Mouse (Mus musculus) embryonic facial prominence, embryonic 11.5 days (tissue): Measurements from ENCODE around the gene Pcnp. TPM values are rescaled to one million over a fixed set of nuclear protein-coding genes. Genes with fewer than 3 reads are reported as not detected.
A peak's percentile ranks its signal among the peaks of the same experiment; 100 is the strongest.

Experiments used
- ATAC-seq: fragments of 200-750 bp; cut with Nextera tagmentation; replicated peaks from 2 replicates; pipeline ENCODE4 v1.8.0; 2017; ENCODE audit warnings: low read depth; ENCODE audit not compliant: insufficient number of reproducible peaks, low FRiP score, low TSS enrichment
- DNase-seq: peaks from one replicate; pipeline ENCODE4 v3.0.0-alpha.2; 2015; ENCODE audit warnings: low spot score
- H3K27ac ChIP-seq: fragments of 300-500 bp; sonication (generic); replicated peaks from 2 replicates; pipeline ENCODE4 v1.5.1; 2014; ENCODE audit warnings: mild to moderate bottlenecking, low read depth, low read length, control low read depth
- H3K27me3 ChIP-seq: fragments of 300-500 bp; sonication (generic); 2 replicates; pipeline ENCODE4 v1.6.1; 2014; ENCODE audit warnings: mild to moderate bottlenecking, low read length, moderate library complexity, mixed read lengths; ENCODE audit not compliant: control insufficient read depth, insufficient read depth
- H3K36me3 ChIP-seq: fragments of 300-500 bp; sonication (generic); replicated peaks from 2 replicates; pipeline ENCODE4 v1.6.1; 2014; ENCODE audit warnings: low read depth, mild to moderate bottlenecking, low read length, moderate library complexity, mixed read lengths; ENCODE audit not compliant: control insufficient read depth, insufficient read depth
- H3K4me1 ChIP-seq: fragments of 300-500 bp; sonication (generic); 2 replicates; pipeline ENCODE4 v1.6.1; 2014; ENCODE audit warnings: low read length, mixed read lengths; ENCODE audit not compliant: control insufficient read depth, insufficient read depth
- H3K4me2 ChIP-seq: fragments of 300-500 bp; sonication (generic); 2 replicates; pipeline ENCODE4 v1.6.1; 2014; ENCODE audit warnings: low read depth, mild to moderate bottlenecking, control low read depth, low read length, moderate library complexity
- H3K4me3 ChIP-seq: fragments of 300-500 bp; sonication (generic); 2 replicates; pipeline ENCODE4 v1.5.1; 2014; ENCODE audit warnings: low read depth, low read length, control low read depth
- H3K9ac ChIP-seq: fragments of 300-500 bp; sonication (generic); replicated peaks from 2 replicates; pipeline ENCODE4 v1.6.1; 2014; ENCODE audit warnings: mild to moderate bottlenecking, control low read depth, low read length
- H3K9me3 ChIP-seq: fragments of 300-500 bp; sonication (generic); replicated peaks from 2 replicates; pipeline ENCODE4 v1.6.1; 2016; ENCODE audit warnings: mild to moderate bottlenecking, low read length, inconsistent platforms, mixed read lengths; ENCODE audit not compliant: control insufficient read depth
- WGBS: fragments of 180-500 bp; shearing (Covaris S2); extraction: QIAGEN DNeasy Blood & Tissue Kit; methylation state at CpG from one replicate; pipeline ENCODE4 v1.1.7; 2014; 5-methylcytosine and 5-hydroxymethylcytosine counted together
- polyA plus RNA-seq: library from polyadenylated mRNA; unstranded; fragments of >200 nt; fragmentation: Nextera tagmentation; extraction: Ambion mirVana; gene quantifications from 2 replicates; pipeline ENCODE4 v1.2.1, GENCODE M21; 2014

Pcnp gene
- polyA plus RNA-seq, 1 experiment from 2014 or later: 365 TPM

GRCm38 (mm10) chr16:56028722-56029551 lies 602 bp downstream of the Pcnp start:
- Histone ChIP-seq H3K4me2 (peak overlapping the region; percentile 49), H3K4me3 (peak overlapping the region; percentile 98), H3K4me1 (no peaks in the 10 kb centered on the region), H3K9ac (peak overlapping the region; percentile 97), H3K36me3 (no peaks in the 10 kb centered on the region), H3K27ac (peak overlapping the region; percentile 76), H3K9me3 (no peaks in the 10 kb centered on the region), H3K27me3 (no peaks in the 10 kb centered on the region)
- ATAC-seq: peak; percentile 85
- WGBS: under 1% methylated on average over 62 of the region's 62 CpGs
- DNase-seq: peak; percentile 38

- H3K27ac ChIP-seq: no peak overlapping the region
- H3K9me3 ChIP-seq: no peaks in the 10 kb centered on the region
- peak overlapping the region; percentile 98 for H3K4me3 ChIP-seq
- H3K27me3 ChIP-seq: no peaks in the 10 kb centered on the region
- DNase-seq (no peak), ATAC-seq (no peak)
- H3K4me1 ChIP-seq: no peaks in the 10 kb centered on the region
- H3K9ac ChIP-seq: peak overlapping the region; percentile 97
- no peaks in the 10 kb centered on the region for H3K36me3 ChIP-seq
- WGBS: 53% methylated on average over 12 of the region's 12 CpGs
- H3K4me2 ChIP-seq: peak overlapping the region; percentile 49
These were observed 1.5 kb downstream of the Pcnp start for GRCm38 (mm10) chr16:56027854-56028629.

- H3K27me3 ChIP-seq: no peaks in the 10 kb centered on the region
- H3K36me3 ChIP-seq: peaks cover 19% of the 10 kb centered on the region
- WGBS: 97% methylated on average over 7 of the region's 7 CpGs
These were observed 9.9 kb downstream of the Pcnp start for GRCm38 (mm10) chr16:56019660-56020059.

GRCm38 (mm10) chr16:56014076-56014475 lies 15.5 kb downstream of the Pcnp start:
- Histone ChIP-seq H3K4me3 (no peak overlapping the region), H3K27me3 (no peaks in the 10 kb centered on the region), H3K27ac (no peak overlapping the region), H3K4me1 (no peaks in the 10 kb centered on the region), H3K9ac (no peak overlapping the region), H3K4me2 (no peak overlapping the region), H3K9me3 (no peaks in the 10 kb centered on the region), H3K36me3 (peaks cover 17% of the 10 kb centered on the region)
- ATAC-seq: no peak
- no peak for DNase-seq
- 92% methylated on average over 7 of the region's 7 CpGs for WGBS

More at GRCm38 (mm10) chr16:56019660-56020059, 9.9 kb downstream of the Pcnp start:
- Histone ChIP-seq H3K4me2 (no peak overlapping the region), H3K9me3 (no peaks in the 10 kb centered on the region), H3K4me3 (no peak overlapping the region), H3K4me1 (no peaks in the 10 kb centered on the region), H3K27ac (no peak overlapping the region), H3K9ac (no peak overlapping the region)
- ATAC-seq (no peak), DNase-seq (no peak)

- peak; percentile 59; the same call in 1 of the 2 replicates for ATAC-seq
These were observed 16.5 kb downstream of the Pcnp start for GRCm38 (mm10) chr16:56012789-56013743.

GRCm38 (mm10) chr16:56008862-56009261 lies 20.7 kb downstream of the Pcnp start:
- no peaks in the 10 kb centered on the region for H3K9me3 ChIP-seq
- no peak overlapping the region for H3K9ac ChIP-seq
- H3K4me1 ChIP-seq: no peaks in the 10 kb centered on the region
- H3K27ac ChIP-seq: no peak overlapping the region
- H3K4me2 ChIP-seq: no peak overlapping the region
- DNase-seq: no peak
- H3K36me3 ChIP-seq: peaks cover 2% of the 10 kb centered on the region; the same call in 1 of the 2 replicates
- WGBS: 90% methylated on average over 1 of the region's 1 CpGs
- H3K27me3 ChIP-seq: no peaks in the 10 kb centered on the region
- no peak overlapping the region for H3K4me3 ChIP-seq
- ATAC-seq: no peak

More at GRCm38 (mm10) chr16:56012789-56013743, 16.5 kb downstream of the Pcnp start:
- Histone ChIP-seq H3K4me1 (no peaks in the 10 kb centered on the region), H3K36me3 (peaks cover 10% of the 10 kb centered on the region), H3K4me2 (no peak overlapping the region), H3K27me3 (no peaks in the 10 kb centered on the region), H3K9ac (no peak overlapping the region), H3K27ac (no peak overlapping the region), H3K9me3 (no peaks in the 10 kb centered on the region), H3K4me3 (no peak overlapping the region)
- DNase-seq: no peak
- 92% methylated on average over 10 of the region's 10 CpGs for WGBS

GRCm38 (mm10) chr16:56006798-56007197 lies 22.7 kb downstream of the Pcnp start:
- no peak overlapping the region for H3K4me3 ChIP-seq
- H3K36me3 ChIP-seq: peaks cover 2% of the 10 kb centered on the region; the same call in 1 of the 2 replicates
- H3K4me2 ChIP-seq: no peak overlapping the region
- H3K9ac ChIP-seq: no peak overlapping the region
- DNase-seq: no peak
- no peak overlapping the region for H3K27ac ChIP-seq
- H3K9me3 ChIP-seq: no peaks in the 10 kb centered on the region
- WGBS: 93% methylated on average over 11 of the region's 11 CpGs
- H3K27me3 ChIP-seq: no peaks in the 10 kb centered on the region
- H3K4me1 ChIP-seq: no peaks in the 10 kb centered on the region
- ATAC-seq: no peak
